Mouse (Mus musculus) hematopoietic multipotent progenitor cell, adult 10-12 weeks (in vitro differentiated cells): ENCODE measurements around the gene Mrpl20. TPM values are rescaled to one million over a fixed set of nuclear protein-coding genes. Genes with fewer than 3 reads are reported as not detected.

Experiments used
- polyA plus RNA-seq: library from polyadenylated mRNA; stranded (reverse); fragments of >175 nt; gene quantifications from 2 replicates; pipeline ENCODE4 v1.2.3, GENCODE M21; 2012; ENCODE audit warnings: low replicate concordance

Mrpl20 gene
- polyA plus RNA-seq, result 6.3 and 19.8 TPM in 2 replicates

DNA sequence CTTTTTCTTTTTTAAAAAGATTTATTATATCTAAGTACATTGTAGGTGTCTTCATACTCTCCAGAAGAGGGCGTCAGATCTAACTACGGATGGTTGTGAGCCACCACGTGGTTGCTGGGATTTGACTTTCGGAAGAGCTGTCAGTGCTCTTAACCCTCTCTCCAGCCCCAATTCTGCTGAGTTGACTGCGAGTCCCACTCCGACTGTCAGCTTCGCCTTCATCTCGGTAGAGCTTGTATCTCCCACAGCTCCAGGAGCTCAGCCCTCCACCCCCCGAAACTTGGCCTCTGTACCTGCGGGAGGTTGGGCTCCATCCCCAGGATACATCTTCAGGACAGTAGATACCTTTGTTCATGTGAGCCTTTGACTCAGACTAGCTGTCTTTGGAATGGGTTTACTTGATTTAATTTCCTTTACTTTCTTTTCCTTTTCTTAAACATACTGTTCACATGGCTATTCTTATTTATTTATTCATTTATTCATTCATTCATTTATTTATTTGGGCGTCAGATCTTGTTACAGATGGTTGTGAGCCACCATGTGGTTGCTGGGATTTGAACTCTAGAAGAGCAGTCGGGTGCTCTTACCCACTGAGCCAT is at the start of gene Mrpl20:
Gene Mrpl20, plus strand, starts transcription at position 138 of the 599 bp plus-strand sequence.

DNA sequence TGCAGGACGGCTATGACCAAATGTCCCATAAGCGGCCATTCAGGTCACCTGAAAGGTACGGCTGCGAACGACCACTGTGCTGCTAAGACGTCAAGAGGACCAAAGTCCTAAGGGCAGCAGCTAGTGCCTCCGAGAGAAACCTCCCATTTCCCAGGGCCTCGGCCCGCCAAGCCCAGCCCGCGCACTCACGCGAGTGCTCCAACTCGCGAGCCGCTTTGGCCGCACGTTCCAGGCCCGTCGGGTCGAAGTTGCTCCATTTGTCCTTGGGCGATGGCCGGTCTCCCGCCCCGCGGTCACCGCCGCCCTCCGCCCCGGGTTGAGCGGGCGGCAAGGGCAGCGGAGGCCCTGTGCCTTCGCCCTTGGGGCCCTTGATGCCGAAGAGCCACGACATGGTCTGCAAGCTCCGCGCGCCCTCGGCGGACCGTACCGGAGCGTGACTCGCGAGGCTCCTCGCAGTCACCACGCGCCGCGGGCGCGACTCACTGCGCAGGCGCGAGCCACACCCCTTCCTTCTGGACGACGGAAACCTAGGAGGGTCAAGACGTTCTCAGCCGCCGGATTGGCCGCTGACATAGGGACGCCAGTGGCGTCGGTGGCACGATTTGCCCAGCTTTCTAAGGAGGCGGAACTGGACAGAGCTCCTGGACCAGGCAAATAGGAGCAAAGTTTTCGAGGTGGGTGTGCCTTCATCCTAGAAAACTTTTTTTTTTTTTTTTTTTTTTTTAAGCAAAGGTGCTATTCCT is 41.9 kb upstream of the Mrpl20 start, which contains the start of gene Atad3a:
Gene Atad3a, minus strand, starts transcription at position 481 of the 743 bp plus-strand sequence.

DNA sequence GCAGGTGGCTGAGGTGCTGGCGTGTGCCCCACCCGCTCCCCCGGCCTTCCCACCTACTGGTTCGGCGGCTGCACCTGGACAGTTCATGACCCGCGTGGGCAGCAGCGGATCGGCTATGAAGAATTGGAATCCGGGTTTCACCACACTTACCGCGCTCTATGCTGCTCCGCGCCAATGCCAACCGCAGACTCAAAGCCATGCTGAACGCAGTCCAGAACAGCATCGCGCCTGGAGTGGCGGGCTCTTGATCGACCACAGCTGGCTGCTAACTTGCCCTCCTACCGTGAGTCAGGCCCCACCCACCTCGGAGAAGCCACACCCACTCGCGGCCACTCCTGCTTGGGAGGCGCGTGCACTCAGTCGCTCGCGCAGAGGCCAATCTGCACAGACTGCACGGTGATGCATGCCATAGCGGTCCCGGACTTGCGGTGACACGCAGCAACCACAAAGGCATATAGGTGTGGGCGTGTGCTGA is 28.4 kb upstream of the Mrpl20 start, which contains the start of gene Vwa1:
Gene Vwa1, minus strand, starts transcription at position 419 of the 475 bp plus-strand sequence.

DNA sequence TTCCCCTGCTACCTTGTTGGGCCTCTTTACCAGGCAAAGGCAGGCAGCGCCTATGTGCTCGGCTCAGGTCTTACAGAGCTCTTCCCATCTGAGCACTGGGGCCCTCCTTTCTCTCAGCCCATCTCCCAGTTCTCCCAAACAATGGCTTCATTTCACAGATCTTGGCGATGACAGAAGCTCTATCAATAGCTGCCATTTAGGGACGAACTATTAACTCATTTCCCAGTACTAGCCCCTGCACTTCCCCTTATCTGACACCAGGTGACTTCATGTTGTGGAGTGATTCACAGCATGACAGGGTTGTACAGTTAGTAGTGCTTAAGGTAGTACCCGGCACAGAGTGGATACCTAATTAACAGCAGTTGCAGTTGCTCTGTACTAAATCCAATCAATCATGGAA is 16.9 kb upstream of the Mrpl20 start, which contains the start of gene Tmem88b:
Gene Tmem88b, minus strand, starts transcription at position 56 of the 400 bp plus-strand sequence.

DNA sequence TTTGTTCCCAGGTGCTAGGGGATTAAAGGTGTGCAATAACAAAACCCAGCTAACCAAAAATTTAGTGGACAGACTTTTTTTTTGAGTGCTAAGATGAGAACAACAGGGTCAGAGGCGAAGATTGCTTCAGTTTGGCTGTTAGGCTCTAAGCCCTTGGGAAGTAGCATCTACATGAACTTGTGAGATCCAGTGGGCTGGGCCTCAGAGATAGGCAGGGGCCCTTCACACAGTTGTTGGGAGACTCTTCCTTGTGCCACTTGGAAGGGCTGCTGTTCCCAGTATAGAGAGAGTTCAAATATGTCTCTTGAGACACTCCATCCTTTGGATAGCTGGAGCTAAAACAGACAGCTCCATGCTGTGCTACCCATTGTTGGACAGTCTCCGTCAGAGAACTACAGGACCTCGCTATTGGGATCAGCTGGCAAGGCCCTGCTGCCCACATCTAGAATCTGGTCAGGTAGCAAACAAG is 12.6 kb upstream of the Mrpl20 start, which contains the start of gene Ankrd65:
Gene Ankrd65, plus strand, starts transcription at position 419 of the 469 bp plus-strand sequence.

DNA sequence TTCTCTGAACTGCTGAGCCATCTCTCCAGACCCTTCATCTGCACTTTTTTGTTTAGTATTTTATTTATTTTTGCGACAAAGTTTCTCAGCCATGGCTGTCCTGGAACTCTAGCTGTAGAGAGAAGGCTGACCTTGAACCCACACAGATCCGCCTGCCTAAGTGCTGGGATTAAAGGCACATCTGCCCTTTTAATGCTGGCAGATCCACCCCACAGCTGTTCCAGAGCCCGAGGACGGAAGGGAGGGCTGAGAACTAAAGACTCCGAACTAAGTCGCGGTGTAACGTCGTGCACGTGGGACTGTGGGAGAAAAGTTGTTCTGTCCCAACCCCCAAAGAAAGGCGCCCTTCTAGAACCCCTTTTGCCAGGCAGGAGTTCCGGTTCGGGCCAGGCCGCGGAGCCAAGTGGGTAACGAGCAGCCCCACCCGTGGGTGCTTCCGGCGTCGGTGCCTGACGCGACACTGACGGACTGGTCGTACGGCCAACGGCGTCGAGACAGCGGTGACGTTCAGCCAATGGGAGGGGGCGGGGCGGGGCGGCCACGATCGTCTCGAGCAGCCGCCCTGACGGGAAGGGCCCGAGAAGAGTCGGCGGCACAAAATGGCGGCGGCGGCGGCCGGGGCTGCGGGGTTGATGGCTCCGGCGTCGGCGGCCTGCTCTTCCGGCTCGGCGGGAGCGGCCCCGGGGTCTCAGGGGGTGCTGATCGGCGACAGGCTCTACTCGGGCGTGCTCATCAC is 9.4 kb downstream of the Mrpl20 start, which contains the start of gene Ccnl2:
Gene Ccnl2, plus strand, starts transcription at position 561 of the 736 bp plus-strand sequence.

DNA sequence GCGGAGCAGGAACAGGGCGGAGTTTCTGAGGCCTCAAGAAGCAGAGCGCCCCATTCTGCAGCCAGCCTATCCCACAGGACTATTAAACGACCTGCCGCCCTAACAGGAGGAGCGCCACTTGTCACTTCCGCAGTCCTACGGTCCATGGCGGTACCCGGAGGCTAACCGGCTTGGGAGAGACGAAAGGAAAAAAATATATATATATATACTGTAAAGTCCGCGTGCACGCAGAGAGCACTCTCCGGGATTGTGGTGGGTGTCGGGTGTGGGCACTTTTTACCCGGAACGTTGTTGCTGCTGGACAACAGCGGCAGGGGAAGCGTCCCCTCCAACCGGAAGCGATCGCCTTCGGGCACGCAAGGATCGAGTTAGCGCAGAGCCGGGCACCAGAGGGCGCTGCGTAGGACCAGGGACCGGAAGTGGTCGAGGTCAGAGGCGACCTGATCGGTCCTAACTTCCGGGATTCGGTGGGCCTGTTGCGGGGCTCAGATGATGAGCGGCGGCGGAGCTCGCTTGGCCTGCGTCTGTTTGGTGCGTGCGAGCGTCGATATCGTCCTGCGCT is 28.6 kb downstream of the Mrpl20 start, which contains the start of gene Aurkaip1:
Gene Aurkaip1, plus strand, starts transcription at position 68 of the 562 bp plus-strand sequence.

DNA sequence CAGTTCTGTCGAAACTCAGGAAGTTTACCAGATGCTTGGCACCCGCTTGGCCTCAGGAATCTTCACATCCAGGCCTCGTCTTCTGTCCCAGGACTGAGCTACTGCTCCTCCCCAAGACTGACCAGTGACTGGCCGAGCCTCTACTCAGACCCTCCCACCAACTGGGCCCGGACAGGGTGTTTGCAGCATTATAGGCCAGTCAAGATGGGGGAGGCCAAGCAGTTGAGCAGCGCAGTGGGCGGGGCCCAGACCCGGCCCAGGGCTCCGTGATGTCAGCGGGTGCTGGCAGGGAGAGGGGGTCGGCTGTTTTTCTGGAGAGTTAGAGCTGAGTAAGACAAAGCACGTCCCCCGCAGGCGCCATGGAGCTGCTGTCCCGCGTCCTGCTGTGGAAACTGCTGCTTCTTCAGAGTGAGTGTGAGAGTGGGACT is 36.8 kb downstream of the Mrpl20 start, which contains the start of gene Mxra8:
Gene Mxra8, plus strand, starts transcription at position 198 of the 428 bp plus-strand sequence.

DNA sequence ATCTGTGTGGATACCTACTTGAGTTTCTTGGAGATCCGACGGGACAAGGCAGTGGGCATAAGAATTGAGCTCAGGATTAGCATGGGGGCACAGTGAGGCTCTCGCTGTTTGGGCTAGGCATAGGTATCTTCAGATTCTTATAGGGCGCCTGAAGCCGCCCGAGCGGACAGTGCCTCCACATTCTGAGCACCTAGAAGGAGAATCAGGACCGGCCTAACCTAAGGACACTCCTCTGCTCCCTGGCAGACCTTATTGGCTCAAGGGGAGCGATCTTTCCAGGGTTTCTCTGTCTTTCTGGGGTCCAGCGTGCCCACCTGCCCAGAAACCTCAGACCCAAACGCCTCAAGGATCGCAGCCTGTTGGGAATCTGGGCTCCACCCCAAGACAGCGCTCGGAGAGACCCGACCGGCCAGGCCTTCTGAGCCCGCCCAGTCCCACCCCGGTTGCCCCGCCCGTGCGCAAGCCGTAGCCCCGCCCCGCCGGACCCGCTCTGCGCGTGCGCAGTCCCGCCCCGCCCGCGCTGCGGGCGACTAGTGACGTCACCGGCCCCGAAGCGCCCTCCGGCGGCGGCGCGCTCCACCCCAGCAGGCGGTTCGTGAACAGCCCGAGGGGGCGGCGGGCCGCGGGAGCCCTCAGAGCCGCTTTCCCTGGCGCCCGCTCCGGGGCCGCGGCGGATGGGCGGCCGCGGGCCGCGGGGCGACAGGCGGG is 44.3 kb downstream of the Mrpl20 start, which contains the start of gene Dvl1:
Gene Dvl1, plus strand, starts transcription at position 532 of the 708 bp plus-strand sequence.

Other genes starting within 250 kb of the Mrpl20 start
- 91.7 and 105 TPM in 2 replicates for gene Nadk, start 240.5 kb upstream of the Mrpl20 start, polyA plus RNA-seq
- gene Slc35e2, start 201.5 kb upstream of the Mrpl20 start, polyA plus RNA-seq, result 2.0 and 2.4 TPM in 2 replicates
- 86.9 and 98.8 TPM in 2 replicates for gene Cdk11b, start 178.0 kb upstream of the Mrpl20 start, polyA plus RNA-seq
- not detected in 2 replicates for gene Gm10563, start 157.5 kb upstream of the Mrpl20 start, polyA plus RNA-seq
- gene Mmp23, start 149.5 kb upstream of the Mrpl20 start, polyA plus RNA-seq, result 1.5 and 2.2 TPM in 2 replicates
- gene Mib2, start 133.7 kb upstream of the Mrpl20 start, polyA plus RNA-seq, result 38.8 and 73.8 TPM in 2 replicates
- 9.1 and 13.0 TPM in 2 replicates for gene Fndc10, start 108.5 kb upstream of the Mrpl20 start, polyA plus RNA-seq
- 37.5 and 73.4 TPM in 2 replicates for gene Ssu72, start 98.1 kb upstream of the Mrpl20 start, polyA plus RNA-seq
- 0.86 and 1.6 TPM in 2 replicates for gene Tmem240, start 68.1 kb upstream of the Mrpl20 start, polyA plus RNA-seq
- gene Atad3a, start 41.8 kb upstream of the Mrpl20 start, polyA plus RNA-seq, result 22.2 and 23.8 TPM in 2 replicates
- 0.28 and 1.3 TPM in 2 replicates for gene Vwa1, start 28.2 kb upstream of the Mrpl20 start, polyA plus RNA-seq
- gene Tmem88b, start 17.0 kb upstream of the Mrpl20 start, polyA plus RNA-seq, result 0.06 TPM in 1 of 2 replicates, not detected in the other
- 0.10 TPM in 1 of 2 replicates, not detected in the other for gene Ankrd65, start 12.4 kb upstream of the Mrpl20 start, polyA plus RNA-seq
- 56.5 and 59.9 TPM in 2 replicates for gene Ccnl2, start 9.6 kb downstream of the Mrpl20 start, polyA plus RNA-seq
- gene Aurkaip1, start 28.4 kb downstream of the Mrpl20 start, polyA plus RNA-seq, result 177 and 209 TPM in 2 replicates
- gene Mxra8, start 36.8 kb downstream of the Mrpl20 start, polyA plus RNA-seq, result 2.6 and 5.3 TPM in 2 replicates
- gene Dvl1, start 44.5 kb downstream of the Mrpl20 start, polyA plus RNA-seq, result 89.3 and 201 TPM in 2 replicates
- 0.25 and 0.37 TPM in 2 replicates for gene Tas1r3, start 60.5 kb downstream of the Mrpl20 start, polyA plus RNA-seq
- gene Cptp, start 66.6 kb downstream of the Mrpl20 start, polyA plus RNA-seq, result 1.6 and 4.5 TPM in 2 replicates
- gene Ints11, start 66.7 kb downstream of the Mrpl20 start, polyA plus RNA-seq, result 13.3 and 23.2 TPM in 2 replicates
- 79.0 and 302 TPM in 2 replicates for gene Pusl1, start 88.9 kb downstream of the Mrpl20 start, polyA plus RNA-seq
- 30.5 and 52.0 TPM in 2 replicates for gene Acap3, start 88.9 kb downstream of the Mrpl20 start, polyA plus RNA-seq
- gene Ube2j2, start 141.0 kb downstream of the Mrpl20 start, polyA plus RNA-seq, result 43.7 and 73.5 TPM in 2 replicates
- 28.3 and 36.5 TPM in 2 replicates for gene C1qtnf12, start 159.4 kb downstream of the Mrpl20 start, polyA plus RNA-seq
- 2.3 and 3.4 TPM in 2 replicates for gene B3galt6, start 189.8 kb downstream of the Mrpl20 start, polyA plus RNA-seq
- gene Sdf4, start 190.0 kb downstream of the Mrpl20 start, polyA plus RNA-seq, result 64.0 and 98.8 TPM in 2 replicates
- gene Tnfrsf4, start 211.0 kb downstream of the Mrpl20 start, polyA plus RNA-seq, result 10.9 and 18.7 TPM in 2 replicates
- 31.9 and 46.2 TPM in 2 replicates for gene Tnfrsf18, start 223.3 kb downstream of the Mrpl20 start, polyA plus RNA-seq